Mouse (Mus musculus) kidney, embryonic 14.5 days (tissue): ENCODE measurements around the gene Tuba8. TPM values are rescaled to one million over a fixed set of nuclear protein-coding genes. Genes with fewer than 3 reads are reported as not detected.

Source experiments
- ATAC-seq: fragments of 200-750 bp; cut with Nextera tagmentation; 2 replicates; pipeline ENCODE4 v1.8.0; 2017; ENCODE audit warnings: moderate number of reproducible peaks, mild to moderate bottlenecking, moderate TSS enrichment, moderate library complexity; ENCODE audit not compliant: low FRiP score, low TSS enrichment
- H3K27ac ChIP-seq: fragments of 300-500 bp; sonication (generic); 2 replicates; pipeline ENCODE4 v1.5.1; 2014; ENCODE audit warnings: low read depth, mild to moderate bottlenecking, low read length, moderate library complexity, mixed read lengths
- H3K27me3 ChIP-seq: fragments of 300-500 bp; sonication (generic); 2 replicates; pipeline ENCODE4 v1.6.1; 2014; ENCODE audit warnings: mild to moderate bottlenecking, low read length; ENCODE audit not compliant: control insufficient read depth, insufficient read depth
- H3K36me3 ChIP-seq: fragments of 300-500 bp; sonication (generic); 2 replicates; pipeline ENCODE4 v1.6.1; 2014; ENCODE audit warnings: low read length, mixed read lengths; ENCODE audit not compliant: control insufficient read depth, insufficient read depth
- H3K4me1 ChIP-seq: fragments of 300-500 bp; sonication (generic); 2 replicates; pipeline ENCODE4 v1.6.1; 2014; ENCODE audit warnings: low read length, mixed read lengths; ENCODE audit not compliant: control insufficient read depth, insufficient read depth
- H3K4me2 ChIP-seq: fragments of 300-500 bp; sonication (generic); replicated peaks from 2 replicates; pipeline ENCODE4 v1.6.1; 2014; ENCODE audit warnings: low read depth, mild to moderate bottlenecking, low read length
- H3K4me3 ChIP-seq: fragments of 300-500 bp; sonication (generic); 2 replicates; pipeline ENCODE4 v1.5.1; 2014; ENCODE audit warnings: mild to moderate bottlenecking, low read length
- H3K9ac ChIP-seq: fragments of 300-500 bp; sonication (generic); 2 replicates; pipeline ENCODE4 v1.6.1; 2014; ENCODE audit warnings: low read depth, mild to moderate bottlenecking, low read length, moderate library complexity
- H3K9me3 ChIP-seq: fragments of 300-500 bp; sonication (generic); 2 replicates; pipeline ENCODE4 v1.6.1; 2016; ENCODE audit warnings: low read length; ENCODE audit not compliant: control insufficient read depth
- WGBS: fragments of 180-500 bp; shearing (Covaris S2); extraction: QIAGEN DNeasy Blood & Tissue Kit; methylation state at CpG from one replicate; pipeline ENCODE4 v1.1.7; 2014; 5-methylcytosine and 5-hydroxymethylcytosine counted together
- polyA plus RNA-seq: library from polyadenylated mRNA; unstranded; fragments of >200 nt; fragmentation: Nextera tagmentation; extraction: Ambion mirVana; gene quantifications from 2 replicates; pipeline ENCODE4 v1.2.1, GENCODE M21; 2014

Tuba8 gene
- polyA plus RNA-seq, 1 experiment from 2014 or later = 0.18 TPM

GRCm38 (mm10) chr6:121194061-121194955 lies 16.2 kb upstream of the Tuba8 start:
- Histone ChIP-seq H3K4me1 (no peaks in the 10 kb centered on the region), H3K4me3 (no peak overlapping the region), H3K9me3 (no peaks in the 10 kb centered on the region), H3K36me3 (peaks cover 13% of the 10 kb centered on the region; the same call in 1 of the 2 replicates), H3K4me2 (no peak overlapping the region), H3K27ac (no peak overlapping the region), H3K27me3 (no peaks in the 10 kb centered on the region), H3K9ac (no peak overlapping the region)
- 32% methylated on average over 13 of the region's 13 CpGs for WGBS
- peak; percentile 59; the same call in 1 of the 2 replicates for ATAC-seq

- H3K9ac ChIP-seq = no peak overlapping the region
- no peaks in the 10 kb centered on the region for H3K27me3 ChIP-seq
- peaks cover 7% of the 10 kb centered on the region; the same call in 1 of the 2 replicates for H3K36me3 ChIP-seq
- no peak overlapping the region for H3K4me2 ChIP-seq
- no peak overlapping the region for H3K27ac ChIP-seq
- H3K9me3 ChIP-seq = no peaks in the 10 kb centered on the region
- no peak overlapping the region for H3K4me3 ChIP-seq
- no peak for ATAC-seq
- 78% methylated on average over 14 of the region's 14 CpGs for WGBS
- H3K4me1 ChIP-seq = no peaks in the 10 kb centered on the region
Measured at GRCm38 (mm10) chr6:121194956-121195731, 15.4 kb upstream of the Tuba8 start.

GRCm38 (mm10) chr6:121197807-121198365 lies 12.6 kb upstream of the Tuba8 start:
- ATAC-seq = no peak

GRCm38 (mm10) chr6:121200458-121200857 lies 10.0 kb upstream of the Tuba8 start:
- Histone ChIP-seq H3K9ac (no peak overlapping the region), H3K4me2 (no peak overlapping the region), H3K27me3 (no peaks in the 10 kb centered on the region), H3K9me3 (no peaks in the 10 kb centered on the region), H3K4me3 (no peak overlapping the region), H3K27ac (no peak overlapping the region), H3K4me1 (no peaks in the 10 kb centered on the region), H3K36me3 (no peaks in the 10 kb centered on the region; the same call in 1 of the 2 replicates)
- WGBS = 88% methylated on average over 3 of the region's 4 CpGs
- ATAC-seq = no peak

More at GRCm38 (mm10) chr6:121197807-121198365, 12.6 kb upstream of the Tuba8 start:
- H3K4me2 ChIP-seq = no peak overlapping the region
- no peaks in the 10 kb centered on the region for H3K27me3 ChIP-seq
- no peak overlapping the region for H3K4me3 ChIP-seq
- no peaks in the 10 kb centered on the region for H3K9me3 ChIP-seq
- H3K36me3 ChIP-seq = 0 out of 2 replicates have a peak, but pooled peaks cover 2% of the 10 kb centered on the region
- no peaks in the 10 kb centered on the region for H3K4me1 ChIP-seq
- H3K9ac ChIP-seq = no peak overlapping the region
- whole genome bisulfite sequencing = 34% methylated on average over 9 of the region's 9 CpGs
- H3K27ac ChIP-seq = no peak overlapping the region

GRCm38 (mm10) chr6:121202026-121202425 lies 8.5 kb upstream of the Tuba8 start:
- H3K9ac ChIP-seq = no peak overlapping the region
- no peak for ATAC-seq
- H3K9me3 ChIP-seq = no peaks in the 10 kb centered on the region
- no peak overlapping the region for H3K4me3 ChIP-seq
- no peak overlapping the region for H3K4me2 ChIP-seq
- H3K36me3 ChIP-seq = no peaks in the 10 kb centered on the region; the same call in 1 of the 2 replicates
- 56% methylated on average over 5 of the region's 5 CpGs for WGBS
- H3K27ac ChIP-seq = no peak overlapping the region
- no peaks in the 10 kb centered on the region for H3K27me3 ChIP-seq
- H3K4me1 ChIP-seq = no peaks in the 10 kb centered on the region

GRCm38 (mm10) chr6:121206481-121206880 lies 4.0 kb upstream of the Tuba8 start:
- no peaks in the 10 kb centered on the region for H3K9me3 ChIP-seq
- no peak overlapping the region for H3K27ac ChIP-seq
- no peak overlapping the region for H3K4me3 ChIP-seq
- H3K4me1 ChIP-seq = peaks cover 8% of the 10 kb centered on the region; the same call in 1 of the 2 replicates
- ATAC-seq = no peak
- WGBS = 85% methylated on average over 5 of the region's 5 CpGs
- no peak overlapping the region for H3K9ac ChIP-seq
- no peaks in the 10 kb centered on the region; the same call in 1 of the 2 replicates for H3K36me3 ChIP-seq
- peaks cover 15% of the 10 kb centered on the region for H3K27me3 ChIP-seq
- no peak overlapping the region for H3K4me2 ChIP-seq

- no peak for ATAC-seq
- H3K36me3 ChIP-seq = no peaks in the 10 kb centered on the region; the same call in 1 of the 2 replicates
- WGBS = 87% methylated on average over 2 of the region's 2 CpGs
- H3K4me3 ChIP-seq = no peak overlapping the region
- no peaks in the 10 kb centered on the region for H3K9me3 ChIP-seq
- H3K9ac ChIP-seq = no peak overlapping the region
- H3K27ac ChIP-seq = no peak overlapping the region
- H3K4me1 ChIP-seq = peaks cover 14% of the 10 kb centered on the region; the same call in 1 of the 2 replicates
- peaks cover 17% of the 10 kb centered on the region for H3K27me3 ChIP-seq
- no peak overlapping the region for H3K4me2 ChIP-seq
Measured at GRCm38 (mm10) chr6:121209584-121209983, 912 bp upstream of the Tuba8 start.

GRCm38 (mm10) chr6:121210926-121211289 lies 412 bp downstream of the Tuba8 start:
- H3K27ac ChIP-seq = no peak overlapping the region
- no peaks in the 10 kb centered on the region for H3K36me3 ChIP-seq
- peaks cover 14% of the 10 kb centered on the region; the same call in 1 of the 2 replicates for H3K4me1 ChIP-seq
- H3K9ac ChIP-seq = peak overlapping the region; percentile 32; the same call in 1 of the 2 replicates
- no peak; the same call in 1 of the 2 replicates for ATAC-seq
- peak overlapping the region; percentile 41 for H3K4me3 ChIP-seq
- no peaks in the 10 kb centered on the region for H3K9me3 ChIP-seq
- under 1% methylated on average over 12 of the region's 12 CpGs for WGBS
- peak overlapping the region; percentile 72 for H3K4me2 ChIP-seq
- peaks cover 17% of the 10 kb centered on the region for H3K27me3 ChIP-seq
